In genomic region chr13:19881772-19882171, GRCm38 (mm10) we compare ENCODE assay signal across 23 mouse cellular contexts. TPM values are rescaled to one million over a fixed set of nuclear protein-coding genes. Genes with fewer than 3 reads are reported as not detected.
"Had no signal": no experiment of that assay in that cellular context is flagged by ENCODE, and none has a peak within 500 bp of the region (broad histone marks: within the 10 kb centered on the region; RNA-seq: fewer than 3 reads in every experiment).

No protein-coding gene starts in this region.

- H3K27ac ChIP-seq: liver, embryonic 13.5 days; liver, embryonic 15.5 days; lung, embryonic 15.5 days; macrophage; midbrain, embryonic 13.5 days; midbrain, embryonic 15.5 days; neural tube, embryonic 13.5 days; neural tube, embryonic 15.5 days had no signal

- DNase-seq: liver, embryonic 13.5 days; liver, postnatal 0 days; lung, adult 2 months; lung, postnatal 10 days; retina, postnatal 1 day; right cerebral cortex, adult 18-20 months; right cerebral cortex, postnatal 25 days; right cerebral cortex, postnatal 4 days; spleen, adult 18-20 months; thymus, adult 18-20 months; thymus, postnatal 14 days; thymus, postnatal 36 days had no signal

- H3K36me3 ChIP-seq: liver, embryonic 13.5 days; liver, embryonic 15.5 days; lung, embryonic 15.5 days; midbrain, embryonic 13.5 days; midbrain, embryonic 15.5 days; neural tube, embryonic 13.5 days; neural tube, embryonic 15.5 days had no signal

- H3K4me2 ChIP-seq: liver, embryonic 13.5 days; liver, embryonic 15.5 days; lung, embryonic 15.5 days; midbrain, embryonic 11.5 days; midbrain, embryonic 13.5 days; midbrain, embryonic 15.5 days; neural tube, embryonic 13.5 days; neural tube, embryonic 15.5 days had no signal

- H3K9me3 ChIP-seq: liver, embryonic 13.5 days; liver, embryonic 15.5 days; lung, embryonic 15.5 days; megakaryocyte, embryonic 14.5 days; midbrain, embryonic 13.5 days; midbrain, embryonic 15.5 days; neural tube, embryonic 13.5 days; neural tube, embryonic 15.5 days had no signal

- ATAC-seq: liver, postnatal 0 days; midbrain, embryonic 13.5 days; midbrain, embryonic 15.5 days had no signal

- H3K27me3 ChIP-seq: liver, embryonic 13.5 days; liver, embryonic 15.5 days; lung, embryonic 15.5 days; megakaryocyte, embryonic 14.5 days; midbrain, embryonic 13.5 days; midbrain, embryonic 15.5 days had no signal

- H3K4me3 ChIP-seq: liver, embryonic 13.5 days; liver, embryonic 15.5 days; lung, embryonic 15.5 days; megakaryocyte, embryonic 14.5 days; midbrain, embryonic 13.5 days; midbrain, embryonic 15.5 days; myocyte; neural tube, embryonic 13.5 days; neural tube, embryonic 15.5 days had no signal

- H3K9ac ChIP-seq: liver, embryonic 13.5 days; liver, embryonic 15.5 days; liver, postnatal 0 days; lung, embryonic 15.5 days; midbrain, embryonic 13.5 days; midbrain, embryonic 15.5 days; neural tube, embryonic 13.5 days; neural tube, embryonic 15.5 days had no signal

- H3K4me1 ChIP-seq: liver, embryonic 15.5 days; lung, embryonic 15.5 days; midbrain, embryonic 13.5 days; midbrain, embryonic 15.5 days; neural tube, embryonic 13.5 days; neural tube, embryonic 15.5 days had no signal

RNA-seq across cellular contexts. Expression of gene Gpr141, which starts 57.7 kb away (rescaled TPM):
- polyA plus RNA-seq: midbrain, embryonic 13.5 days; neural tube, embryonic 11.5 days had no signal
